Mouse (Mus musculus) spleen, adult 2 months (tissue): ENCODE measurements at regions not wholly inside any gene's neighbourhood (a gene's known extent, or its start where the extent isn't known, plus 50 kb on each side); places are given as distances from the start of the nearest gene placed in this dataset.
"Not testable (repeated sequence)": the region's sequence is repeated elsewhere in the genome, so short reads cannot be mapped to it uniquely, and the experiment has no call there.

Experiments used
- DNase-seq, 2 experiments: peaks; one replicate each; pipeline versions ENCODE4 v3.0.0 to v3.0.0-alpha.2; 2012 to 2021; ENCODE audit warnings: low spot score in 2 of 2, low read depth in 1 of 2
- H3K27ac ChIP-seq: fragments of 200-500 bp; 2 replicates; pipeline ENCODE4 v1.5.1; 2012; ENCODE audit warnings: low read length, inconsistent platforms; ENCODE audit not compliant: insufficient read depth
- H3K27me3 ChIP-seq: fragments of 200-500 bp; 2 replicates; pipeline ENCODE4 v1.6.1; 2012; ENCODE audit warnings: mild to moderate bottlenecking, moderate library complexity, low read length, inconsistent platforms; ENCODE audit not compliant: control insufficient read depth, insufficient read depth
- H3K36me3 ChIP-seq: fragments of 200-500 bp; 2 replicates; pipeline ENCODE4 v1.6.1; 2012; ENCODE audit warnings: mild to moderate bottlenecking, low read length, inconsistent platforms; ENCODE audit not compliant: control insufficient read depth, insufficient read depth
- H3K4me1 ChIP-seq: fragments of 200-500 bp; 2 replicates; pipeline ENCODE4 v1.6.1; 2011; ENCODE audit warnings: inconsistent platforms; ENCODE audit not compliant: control insufficient read depth, insufficient read depth, insufficient read length
- H3K4me3 ChIP-seq: fragments of 200-500 bp; 2 replicates; pipeline ENCODE4 v1.5.1; 2011; ENCODE audit warnings: mild to moderate bottlenecking, inconsistent platforms; ENCODE audit not compliant: insufficient read depth, insufficient read length; ENCODE audit errors: extremely low read depth
- CTCF ChIP-seq: fragments of 200-500 bp; IDR thresholded peaks from 2 replicates; pipeline ENCODE4 v1.5.1; 2011; ENCODE audit warnings: mild to moderate bottlenecking, inconsistent platforms; ENCODE audit not compliant: insufficient read depth, insufficient read length, insufficient replicate concordance; ENCODE audit errors: extremely low read depth
- POLR2A ChIP-seq: fragments of 200-500 bp; IDR thresholded peaks from 2 replicates; pipeline ENCODE4 v1.6.1; 2011; ENCODE audit warnings: low read depth, low read length, inconsistent platforms
- WGBS: fragments of 180-500 bp; shearing (Covaris S2); methylation state at CpG from one replicate; pipeline ENCODE4 v1.1.7; 2018; 5-methylcytosine and 5-hydroxymethylcytosine counted together

DNA sequence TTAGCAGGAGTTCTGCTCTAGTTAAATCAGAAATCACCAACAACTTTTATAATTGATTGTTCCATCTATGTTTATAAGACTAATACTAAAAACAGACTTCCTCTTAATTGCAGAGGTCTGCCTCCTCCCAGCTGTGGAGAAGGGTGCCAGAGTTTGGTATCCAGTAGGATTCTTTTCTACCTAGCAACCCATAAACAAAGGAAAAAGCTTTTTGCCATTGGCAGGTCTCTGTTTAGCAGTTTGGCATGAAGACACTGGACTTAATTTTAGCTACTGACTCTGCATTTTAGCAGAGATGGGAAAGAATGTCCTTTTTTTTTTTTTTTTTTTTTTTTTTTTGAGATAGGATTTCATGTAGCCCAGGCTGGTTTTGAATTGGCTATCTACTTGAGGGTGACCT lies 1628.4 kb downstream of the A830018L16Rik start:
- Histone ChIP-seq H3K27ac (no peak overlapping the region), H3K4me3 (no peak overlapping the region), H3K36me3 (no peaks in the 10 kb centered on the region), H3K4me1 (no peaks in the 10 kb centered on the region), H3K27me3 (no peaks in the 10 kb centered on the region)
- TF ChIP-seq CTCF (no peak), POLR2A (no peak)
- DNase-seq = no peak

GRCm38 (mm10) chr1:13050140-13050775 lies 1636.4 kb downstream of the A830018L16Rik start:
- WGBS = 25% methylated on average over 17 of the region's 17 CpGs
- H3K27ac ChIP-seq = no peak overlapping the region
- DNase-seq = peak; percentile 12 to 21

DNA sequence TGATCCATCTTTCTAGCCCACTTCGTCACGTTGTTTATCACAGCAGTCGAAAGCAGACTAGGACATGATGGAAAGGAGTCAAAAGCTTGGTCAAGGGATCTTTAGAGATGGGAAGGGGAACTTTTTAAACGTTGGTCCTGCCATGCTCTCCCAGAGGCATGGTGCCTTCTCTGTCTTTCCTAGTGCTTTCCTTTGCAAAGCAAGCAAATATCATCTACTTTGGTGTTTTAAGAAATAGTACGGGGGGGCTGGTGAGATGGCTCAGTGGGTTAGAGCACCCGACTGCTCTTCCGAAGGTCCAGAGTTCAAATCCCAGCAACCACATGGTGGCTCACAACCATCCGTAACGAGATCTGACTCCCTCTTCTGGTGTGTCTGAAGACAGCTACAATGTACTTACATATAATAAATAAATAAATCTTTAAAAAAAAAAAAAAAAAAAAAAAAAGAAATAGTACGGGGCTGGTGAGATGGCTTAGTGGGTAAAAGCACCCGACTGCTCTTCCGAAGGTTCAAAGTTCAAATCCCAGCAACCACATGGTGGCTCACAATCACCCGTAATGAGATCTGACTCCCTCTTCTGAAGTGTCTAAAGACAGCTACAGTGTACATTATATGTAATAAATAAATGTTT lies 1637.6 kb downstream of the A830018L16Rik start:
- H3K27me3 ChIP-seq, H3K36me3 ChIP-seq, DNase-seq, H3K4me1 ChIP-seq, H3K27ac ChIP-seq, H3K4me3 ChIP-seq: not testable (repeated sequence)
- 72% methylated on average over 11 of the region's 13 CpGs for WGBS

More at GRCm38 (mm10) chr1:13050140-13050775, 1636.4 kb downstream of the A830018L16Rik start:
- H3K36me3 ChIP-seq = no peaks in the 10 kb centered on the region
- H3K4me3 ChIP-seq = no peak overlapping the region
- peaks cover 4% of the 10 kb centered on the region; the same call in 1 of the 2 replicates for H3K4me1 ChIP-seq
- TF ChIP-seq POLR2A = no peak
- TF ChIP-seq CTCF = peak; percentile 42; the same call in 1 of the 2 replicates
- no peaks in the 10 kb centered on the region for H3K27me3 ChIP-seq

DNA sequence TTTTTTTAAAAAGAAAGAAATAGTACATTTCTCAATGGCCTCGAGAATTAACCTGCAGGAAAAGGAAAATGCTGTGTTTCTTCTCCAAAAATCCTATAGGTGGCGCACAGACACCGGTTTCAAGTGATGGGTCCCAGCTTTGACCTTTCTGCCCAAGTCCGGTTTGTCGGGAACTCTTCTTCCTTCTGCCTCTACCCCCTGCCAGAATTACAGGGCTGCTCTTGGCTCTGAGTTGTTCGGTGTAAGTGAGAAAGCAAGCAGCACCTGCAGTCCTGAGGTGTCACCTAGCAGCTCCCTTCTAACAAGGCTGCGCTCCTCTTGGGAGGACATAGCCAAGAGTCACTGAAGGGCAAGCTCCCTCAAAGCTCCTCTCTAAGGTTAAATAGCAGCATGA lies 1638.2 kb downstream of the A830018L16Rik start:
- peak overlapping the region; percentile 47 for H3K4me3 ChIP-seq
- peaks cover 4% of the 10 kb centered on the region; the same call in 1 of the 2 replicates for H3K4me1 ChIP-seq
- WGBS = 10% methylated on average over 7 of the region's 7 CpGs
- H3K36me3 ChIP-seq = no peaks in the 10 kb centered on the region
- peak; percentile 14 to 21 for DNase-seq
- H3K27me3 ChIP-seq = no peaks in the 10 kb centered on the region
- H3K27ac ChIP-seq = no peak overlapping the region
- TF ChIP-seq POLR2A (no peak), CTCF (peak; percentile 33; the same call in 1 of the 2 replicates)

GRCm38 (mm10) chr1:13057741-13058140 lies 1643.8 kb downstream of the A830018L16Rik start:
- no peak for TF ChIP-seq POLR2A
- no peak for TF ChIP-seq CTCF
- H3K27me3 ChIP-seq = no peaks in the 10 kb centered on the region

GRCm38 (mm10) chr1:13059616-13060320 lies 1645.9 kb downstream of the A830018L16Rik start:
- DNase-seq = no peak
- Histone ChIP-seq H3K27ac (no peak overlapping the region), H3K4me1 (no peaks in the 10 kb centered on the region), H3K36me3 (no peaks in the 10 kb centered on the region), H3K4me3 (no peak overlapping the region), H3K27me3 (no peaks in the 10 kb centered on the region)
- TF ChIP-seq CTCF (no peak), POLR2A (no peak)
- 62% methylated on average over 6 of the region's 6 CpGs for WGBS

More at GRCm38 (mm10) chr1:13057741-13058140, 1643.8 kb downstream of the A830018L16Rik start:
- Histone ChIP-seq H3K27ac (no peak overlapping the region), H3K36me3 (no peaks in the 10 kb centered on the region), H3K4me1 (no peaks in the 10 kb centered on the region), H3K4me3 (no peak overlapping the region)
- WGBS = 49% methylated on average over 14 of the region's 14 CpGs
- DNase-seq = no peak
